Mouse (Mus musculus) retina, postnatal 1 day (tissue): ENCODE data around the gene Sh2b1.

Experiments used
- DNase-seq: peaks from one replicate; pipeline ENCODE4 v3.0.0-alpha.2; 2012

The Sh2b1 gene

GRCm38 (mm10) chr7:126473470-126474086 lies 1.6 kb downstream of the Sh2b1 start:
- peak; percentile 37 for DNase-seq

- DNase-seq: no peak
Observed at GRCm38 (mm10) chr7:126472713-126473112, 2.5 kb downstream of the Sh2b1 start.

- DNase-seq: no peak
Observed at GRCm38 (mm10) chr7:126472306-126472705, 2.9 kb downstream of the Sh2b1 start.

GRCm38 (mm10) chr7:126471853-126472252 lies 3.4 kb downstream of the Sh2b1 start:
- DNase-seq: no peak

- no peak for DNase-seq
Observed at GRCm38 (mm10) chr7:126471361-126471760, 3.9 kb downstream of the Sh2b1 start.

- DNase-seq: no peak
Observed at GRCm38 (mm10) chr7:126470077-126470476, 5.1 kb downstream of the Sh2b1 start.

GRCm38 (mm10) chr7:126467834-126468627 lies 7.2 kb downstream of the Sh2b1 start:
- DNase-seq: no peak

GRCm38 (mm10) chr7:126467271-126467670 lies 8.0 kb downstream of the Sh2b1 start:
- DNase-seq: peak; percentile 61

- DNase-seq: no peak
Observed at GRCm38 (mm10) chr7:126466707-126467106, 8.5 kb downstream of the Sh2b1 start.

GRCm38 (mm10) chr7:126466116-126466515 lies 9.1 kb downstream of the Sh2b1 start:
- no peak for DNase-seq

- peak; percentile 7 for DNase-seq
Observed at GRCm38 (mm10) chr7:126465246-126466030, 9.8 kb downstream of the Sh2b1 start.

- DNase-seq: no peak
Observed at GRCm38 (mm10) chr7:126464836-126465235, 10.4 kb downstream of the Sh2b1 start.

GRCm38 (mm10) chr7:126464121-126464520 lies 11.1 kb downstream of the Sh2b1 start:
- DNase-seq: no peak

GRCm38 (mm10) chr7:126463547-126463946 lies 11.7 kb downstream of the Sh2b1 start:
- no peak for DNase-seq

- DNase-seq: no peak
Observed at GRCm38 (mm10) chr7:126463004-126463403, 12.2 kb downstream of the Sh2b1 start, which contains the start of gene Atp2a1. Gene Atp2a1, minus strand, starts transcription at chr7:126463108.

GRCm38 (mm10) chr7:126461626-126462025 lies 13.6 kb downstream of the Sh2b1 start:
- DNase-seq: no peak

GRCm38 (mm10) chr7:126460623-126461399 lies 14.4 kb downstream of the Sh2b1 start:
- DNase-seq: no peak

GRCm38 (mm10) chr7:126458844-126459618 lies 16.2 kb downstream of the Sh2b1 start:
- no peak for DNase-seq

- DNase-seq: no peak
Observed at GRCm38 (mm10) chr7:126458225-126458624, 17.0 kb downstream of the Sh2b1 start.

GRCm38 (mm10) chr7:126456382-126457266 lies 18.6 kb downstream of the Sh2b1 start:
- DNase-seq: no peak

- DNase-seq: no peak
Observed at GRCm38 (mm10) chr7:126455242-126455641, 20.0 kb downstream of the Sh2b1 start.
